Mouse (Mus musculus) layer of hippocampus, postnatal 25 days (tissue): ENCODE results near the gene Kalrn. TPM values are rescaled to one million over a fixed set of nuclear protein-coding genes. Genes with fewer than 3 reads are reported as not detected.

Experiments
- DNase-seq, 2 experiments: peaks; one replicate each; pipeline ENCODE4 v3.0.0; 2022; ENCODE audit warnings: mixed read lengths in 2 of 2, low spot score in 1 of 2; ENCODE audit errors: extremely low spot score in 1 of 2
- total RNA-seq, 2 experiments: library from RNA; stranded (reverse); gene quantifications; 2 replicates each; pipeline ENCODE4 v1.2.3; 2021

Gene Kalrn
- total RNA-seq, 2 experiments from 2014 or later, result 456 to 578 TPM

DNA sequence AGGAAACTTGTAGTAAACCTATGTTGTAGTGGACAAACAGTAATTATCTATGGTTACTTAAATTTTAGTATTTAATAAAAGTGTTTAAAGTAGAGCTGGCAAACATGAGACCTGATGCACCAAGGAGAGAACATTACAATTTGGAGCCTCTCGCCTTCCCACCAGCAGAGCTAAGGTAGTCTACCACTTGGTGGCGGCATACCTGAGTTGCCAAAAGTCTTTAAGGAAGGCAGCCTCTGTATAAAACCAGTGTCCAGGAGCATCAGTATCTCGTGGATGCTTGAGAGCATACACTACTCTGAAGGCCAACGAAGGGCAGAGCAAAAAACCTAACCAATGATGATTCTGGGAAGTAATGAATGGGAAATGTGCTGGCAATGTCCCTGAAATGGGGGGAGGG lies 199.8 kb downstream of the Kalrn start:
- no peak for DNase-seq

DNA sequence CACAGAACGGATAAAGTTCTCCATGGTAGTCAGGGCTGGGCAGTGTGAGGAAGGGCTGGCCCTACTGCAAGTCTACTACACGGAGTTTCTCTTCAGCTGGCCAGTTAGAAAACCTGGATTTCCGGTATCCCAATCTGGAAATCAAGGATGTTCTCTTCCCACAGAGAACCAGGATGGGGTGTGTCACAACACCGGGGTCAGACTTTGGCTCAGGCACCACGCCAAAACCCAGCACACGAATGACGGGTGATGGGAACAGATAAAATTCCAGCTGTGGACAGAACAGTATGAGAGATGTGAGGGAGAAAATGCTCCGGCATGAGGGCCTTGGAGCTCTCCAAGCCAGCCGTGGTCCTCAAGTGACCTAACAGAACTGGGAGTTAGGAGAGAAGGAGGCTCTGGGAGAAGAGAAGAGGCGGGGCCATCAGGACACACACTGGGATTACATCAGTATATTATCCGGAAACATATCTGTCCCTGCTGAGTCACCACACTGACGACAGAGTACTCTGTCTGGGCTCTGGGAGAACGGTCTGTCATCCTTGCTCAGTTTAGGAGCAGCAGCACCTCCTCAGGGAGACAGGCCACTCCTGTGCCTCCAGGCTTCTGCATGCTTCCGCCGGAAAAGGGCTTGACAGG lies 201.1 kb downstream of the Kalrn start:
- DNase-seq, result no peak

DNA sequence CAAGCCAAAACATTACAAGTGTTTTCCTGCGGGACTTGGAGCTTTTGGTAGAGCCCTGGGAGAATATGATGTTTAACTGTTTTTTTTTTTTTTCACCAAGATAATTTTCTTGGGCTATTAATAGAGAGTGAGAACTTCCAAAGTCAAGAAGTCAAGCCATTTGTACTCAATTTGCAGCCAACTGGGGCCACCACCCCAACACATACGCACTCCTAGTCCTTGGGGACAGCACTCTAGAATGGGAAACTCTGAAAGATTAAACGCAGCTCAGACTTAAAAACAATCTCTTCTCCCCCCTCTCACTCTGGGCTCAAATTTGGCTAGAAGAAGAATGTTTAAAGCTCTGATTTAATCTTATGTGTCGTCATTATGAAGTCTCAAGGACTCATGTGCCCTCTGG lies 214.1 kb downstream of the Kalrn start:
- DNase-seq, result no peak

DNA sequence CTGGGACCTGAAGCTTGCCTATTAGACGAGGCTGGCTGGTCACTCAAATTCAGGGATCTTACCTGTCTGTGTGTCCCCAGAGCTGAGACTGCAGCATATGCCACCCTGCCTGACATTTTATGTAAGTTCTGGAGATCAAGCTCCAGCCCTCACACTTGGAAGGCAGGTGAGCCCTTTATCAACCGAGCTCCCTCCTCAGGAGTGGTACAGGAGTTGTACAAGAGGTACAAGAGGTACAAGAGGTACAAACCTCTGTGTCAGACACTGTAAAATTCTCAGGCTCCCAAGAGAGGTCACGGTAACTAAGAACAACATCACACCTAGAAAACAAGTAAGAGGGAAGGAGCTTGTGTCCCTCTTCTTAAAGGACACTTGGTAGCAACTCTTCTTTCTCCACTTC lies 217.8 kb downstream of the Kalrn start:
- no peak for DNase-seq

DNA sequence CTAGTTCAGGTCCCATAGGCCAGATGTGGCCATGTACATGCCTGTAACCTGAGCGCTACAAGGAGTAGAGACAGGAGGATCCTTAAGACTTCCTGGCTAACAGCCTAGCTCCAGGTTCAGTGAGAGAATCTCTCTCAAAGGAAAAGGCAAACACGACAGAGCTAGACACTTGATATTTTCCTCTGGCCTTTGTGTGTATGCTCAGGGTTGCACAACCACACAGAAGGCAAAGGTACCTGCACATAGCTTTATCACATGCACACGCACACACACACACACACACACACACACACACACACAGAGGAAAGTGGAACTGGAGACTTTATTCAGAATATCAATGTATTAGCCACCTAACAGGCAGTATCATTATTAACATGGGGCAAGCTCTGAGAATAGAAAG lies 219.3 kb downstream of the Kalrn start:
- no peak for DNase-seq

DNA sequence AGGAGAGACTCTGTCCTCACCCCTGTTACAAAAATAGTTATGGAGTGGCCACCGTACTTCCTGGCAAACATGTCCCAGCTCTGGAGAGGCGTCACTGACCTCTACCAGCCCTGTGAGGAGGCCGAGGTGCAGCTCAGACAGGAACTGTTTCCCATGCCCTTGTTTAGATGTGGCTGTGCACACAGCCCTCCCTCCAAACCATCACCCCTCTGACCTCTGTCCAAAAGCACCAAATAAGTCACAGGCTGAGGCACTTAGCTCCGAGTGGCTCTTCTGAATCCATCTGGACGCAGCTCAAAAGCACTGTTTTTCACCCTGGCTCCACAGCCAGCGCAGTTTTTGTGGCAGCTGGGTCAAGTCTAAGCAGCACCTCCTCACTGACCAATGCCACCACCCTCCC lies 220.6 kb downstream of the Kalrn start:
- no peak for DNase-seq

DNA sequence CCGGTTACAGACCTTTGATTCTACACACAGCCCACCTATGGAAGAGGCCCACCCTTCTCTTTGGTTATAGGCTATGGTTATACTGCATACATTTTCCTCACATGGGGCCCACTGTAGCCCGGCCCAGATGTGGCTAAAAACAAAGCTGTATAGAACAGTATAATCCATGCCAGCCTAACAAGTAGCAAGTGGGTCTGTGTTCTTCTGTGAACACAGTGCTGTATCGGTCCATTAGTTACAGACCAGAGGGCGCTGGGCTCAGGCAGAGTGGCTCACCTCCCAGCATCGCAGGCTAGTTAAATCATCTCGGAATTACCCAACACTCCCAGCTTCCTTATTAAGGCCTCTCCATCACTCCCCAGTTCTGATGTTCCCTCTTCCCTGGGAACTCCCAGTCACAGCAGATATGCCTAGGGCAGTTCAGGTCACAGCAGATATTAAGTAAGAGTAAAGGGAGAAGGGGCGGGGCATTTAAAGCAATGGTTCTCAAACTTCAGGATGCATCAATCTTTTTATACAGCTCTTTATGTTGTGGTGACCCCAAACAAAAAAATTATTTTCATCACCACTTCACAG lies 221.7 kb downstream of the Kalrn start:
- no peak for DNase-seq

DNA sequence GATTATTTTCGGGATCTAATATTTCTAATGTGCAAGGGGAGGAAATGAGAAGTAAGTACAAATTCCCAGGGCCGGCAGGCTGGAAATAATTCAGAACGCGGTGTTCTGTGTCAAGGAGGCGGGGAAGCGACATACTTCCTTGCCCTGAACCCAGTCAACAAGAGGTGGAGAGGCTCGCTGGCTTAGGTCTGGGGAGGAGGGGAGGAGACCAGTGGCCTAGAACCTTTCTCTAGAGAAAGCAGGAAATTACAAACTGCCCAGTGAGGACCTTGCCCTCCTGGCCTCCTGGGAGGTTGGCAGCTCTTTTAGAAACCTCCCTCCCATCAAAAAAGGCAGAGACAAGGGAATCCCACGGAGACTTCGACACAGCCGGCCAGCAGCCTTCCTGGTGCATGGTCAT lies 225.8 kb downstream of the Kalrn start:
- DNase-seq, result no peak

DNA sequence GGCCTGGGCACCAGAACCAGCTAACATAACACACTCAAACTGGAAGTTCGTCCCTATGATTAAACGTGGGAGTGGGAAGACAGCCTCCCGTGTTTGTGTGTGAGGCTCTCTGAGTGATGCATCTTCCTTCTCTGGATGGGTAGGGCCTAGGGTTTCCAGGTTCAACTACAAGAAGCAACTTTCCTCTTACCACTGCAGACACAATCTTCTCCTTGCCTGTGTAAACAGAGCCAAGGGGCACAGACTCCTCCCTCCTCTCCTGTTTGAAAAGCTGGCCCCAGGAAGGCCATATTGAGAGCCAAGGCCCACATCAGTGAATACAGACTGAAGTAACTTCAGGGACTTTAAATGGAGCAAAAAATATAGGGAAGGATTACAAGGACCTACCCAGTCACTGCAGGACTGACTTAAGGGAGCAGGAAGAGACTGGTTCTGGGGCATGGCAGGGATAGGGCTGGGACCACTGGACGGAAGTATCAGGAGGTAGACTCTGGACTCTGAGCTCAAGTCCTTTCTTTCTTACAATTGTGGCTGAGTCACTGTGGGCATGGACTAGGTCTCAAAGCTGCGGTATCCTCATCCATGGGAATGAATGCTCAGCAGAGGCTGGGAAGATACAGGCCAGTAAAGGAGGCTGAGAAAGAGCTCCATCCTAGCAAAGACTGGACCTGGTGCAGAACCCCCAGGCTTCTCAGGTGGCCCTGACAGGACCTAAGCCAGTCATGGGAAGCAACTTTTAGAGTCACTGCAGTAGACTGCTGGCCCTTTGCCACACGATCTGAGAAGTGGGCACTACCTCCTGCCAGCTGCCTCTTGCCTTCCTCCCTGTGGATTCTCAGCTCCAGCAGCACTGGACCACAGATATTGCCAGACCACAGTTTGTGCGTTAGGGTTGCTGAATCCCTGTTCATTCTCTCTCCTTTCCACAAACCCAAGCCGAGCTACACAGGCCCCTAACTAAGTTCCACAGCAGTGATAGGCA lies 228.1 kb downstream of the Kalrn start:
- no peak for DNase-seq

DNA sequence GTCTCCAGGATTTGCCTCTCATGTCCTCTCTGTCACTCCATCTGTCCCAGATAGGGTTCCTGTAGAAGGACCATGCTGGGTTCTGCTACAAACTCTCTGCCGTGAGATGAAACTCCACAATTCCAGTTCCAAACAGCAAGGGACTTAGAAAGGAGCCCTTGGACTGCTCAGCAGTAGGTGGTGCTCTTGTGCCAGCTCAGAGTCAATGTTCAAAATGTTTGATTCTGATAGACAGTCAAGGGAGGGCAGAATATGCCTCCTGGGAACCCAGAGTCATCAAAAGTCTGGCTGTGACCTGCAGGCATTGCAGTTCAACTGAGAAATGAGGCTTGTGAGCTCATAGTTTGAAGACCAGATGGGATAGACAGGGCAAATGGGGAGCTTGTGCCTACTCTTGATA lies 229.4 kb downstream of the Kalrn start:
- peak in 1 of 2 experiments; percentile 44 for DNase-seq

DNA sequence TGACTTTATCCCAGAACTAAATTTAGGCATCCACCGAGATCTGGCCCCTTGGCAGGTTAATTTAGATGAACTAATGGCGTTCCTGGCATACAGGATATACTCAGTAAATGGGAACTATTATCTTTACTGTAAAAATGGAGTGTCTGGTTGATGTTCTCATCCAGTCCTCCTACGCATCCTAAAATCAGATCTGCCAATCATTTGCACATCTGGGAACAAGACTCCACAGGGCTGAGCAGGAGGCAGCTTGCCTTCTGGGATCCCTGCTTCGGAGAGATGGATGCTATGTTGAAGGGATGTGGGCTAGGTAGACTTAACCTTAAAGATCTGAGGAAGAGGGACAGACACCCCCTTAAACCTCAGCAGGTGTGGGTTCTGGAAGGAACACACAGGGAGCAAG lies 230.2 kb downstream of the Kalrn start:
- DNase-seq, result no peak

DNA sequence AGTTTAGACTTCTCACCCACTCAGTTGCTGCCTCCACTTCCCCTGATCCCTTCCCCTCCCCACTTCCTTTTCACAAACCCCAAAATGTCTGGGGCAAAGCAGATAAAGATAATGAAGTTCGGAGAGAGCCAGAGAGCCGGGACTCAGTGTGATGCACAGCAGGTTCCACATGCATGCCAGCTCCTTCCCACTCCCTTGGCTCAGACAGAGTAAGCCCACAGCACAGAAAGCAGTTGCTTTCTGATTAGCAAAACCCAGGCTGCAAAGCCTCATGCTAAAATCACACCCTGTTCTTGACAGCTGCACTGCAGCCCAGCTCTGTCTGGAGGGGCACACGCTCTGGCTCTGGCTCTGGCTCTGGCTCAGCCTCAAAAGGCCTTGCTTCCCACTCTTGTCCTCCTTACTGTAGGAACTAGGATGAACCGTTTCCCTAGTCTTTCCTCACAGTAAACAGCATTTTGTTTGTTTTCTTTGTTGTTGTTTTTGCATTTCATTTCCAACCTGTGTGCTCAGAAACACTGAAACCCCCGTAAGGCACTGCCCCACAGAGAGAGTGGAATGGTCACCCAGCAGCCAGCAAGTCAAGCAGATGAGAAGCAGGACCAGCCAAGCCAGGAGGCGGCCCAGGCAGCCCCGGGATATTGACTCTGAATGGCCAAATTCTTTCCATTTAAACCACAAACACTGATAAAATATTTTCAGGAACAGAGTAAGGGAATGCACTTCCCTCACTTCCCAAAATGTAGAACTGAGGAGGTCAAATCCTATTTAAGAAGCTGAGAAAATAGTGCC lies 230.8 kb downstream of the Kalrn start:
- DNase-seq, result peak; percentile 40 to 44

DNA sequence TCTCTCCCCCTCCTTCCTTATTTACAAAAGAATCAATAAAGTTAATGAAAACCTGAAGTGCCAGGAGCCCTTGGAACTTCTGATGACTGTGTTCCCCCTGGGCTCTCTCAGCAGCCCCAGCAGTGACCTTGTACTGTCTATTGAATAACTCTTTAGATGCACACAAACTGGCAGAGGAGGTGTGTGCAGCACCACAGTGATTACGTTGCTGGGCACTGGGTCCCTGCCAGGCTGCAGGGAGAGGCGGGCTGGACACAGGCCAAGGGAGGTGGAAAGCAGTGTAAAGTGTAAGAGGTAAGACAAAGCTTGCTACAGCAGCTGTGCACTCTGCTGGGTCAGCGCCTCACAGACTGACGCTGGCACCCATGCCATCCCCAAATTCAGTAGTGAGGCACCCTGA lies 238.4 kb downstream of the Kalrn start:
- no peak for DNase-seq

DNA sequence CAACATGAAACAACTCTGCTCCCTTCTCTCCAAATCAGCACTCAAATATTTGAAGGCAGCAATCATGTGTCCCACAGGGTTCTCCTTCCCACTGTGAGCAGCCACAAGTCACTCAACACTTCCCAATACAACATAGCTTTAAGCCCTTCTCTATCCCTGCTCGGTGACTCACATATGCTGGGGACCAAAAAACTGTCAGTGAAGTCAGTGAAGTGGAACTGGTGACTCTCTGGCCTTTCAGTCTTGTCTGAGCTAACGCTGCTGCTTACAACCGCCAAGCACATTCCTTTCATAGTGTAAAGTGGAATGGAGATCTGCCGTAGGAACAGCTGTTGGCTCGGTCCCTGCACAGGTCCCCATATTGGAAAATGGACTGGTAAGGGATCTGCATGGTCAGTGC lies 241.7 kb downstream of the Kalrn start:
- no peak for DNase-seq

DNA sequence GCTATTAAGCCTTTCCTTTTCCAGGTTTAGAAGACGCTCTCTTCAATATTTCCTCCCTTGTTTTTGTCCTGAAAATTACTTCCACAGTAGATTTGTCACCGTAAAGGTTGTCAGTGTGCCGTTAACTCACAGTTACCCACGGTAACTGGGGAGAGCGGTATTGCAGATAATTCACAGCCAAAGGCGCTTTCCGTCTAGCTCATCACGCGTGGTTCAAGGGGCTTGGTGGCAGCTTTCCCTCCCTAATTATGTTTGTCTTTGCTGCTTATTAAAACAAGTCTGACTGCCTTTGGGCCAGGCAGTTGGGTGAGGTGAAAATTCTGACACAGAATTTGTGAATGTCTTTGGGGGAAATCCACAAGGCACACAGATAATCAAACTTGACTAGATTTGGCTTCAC lies 243.5 kb downstream of the Kalrn start:
- DNase-seq, result no peak

DNA sequence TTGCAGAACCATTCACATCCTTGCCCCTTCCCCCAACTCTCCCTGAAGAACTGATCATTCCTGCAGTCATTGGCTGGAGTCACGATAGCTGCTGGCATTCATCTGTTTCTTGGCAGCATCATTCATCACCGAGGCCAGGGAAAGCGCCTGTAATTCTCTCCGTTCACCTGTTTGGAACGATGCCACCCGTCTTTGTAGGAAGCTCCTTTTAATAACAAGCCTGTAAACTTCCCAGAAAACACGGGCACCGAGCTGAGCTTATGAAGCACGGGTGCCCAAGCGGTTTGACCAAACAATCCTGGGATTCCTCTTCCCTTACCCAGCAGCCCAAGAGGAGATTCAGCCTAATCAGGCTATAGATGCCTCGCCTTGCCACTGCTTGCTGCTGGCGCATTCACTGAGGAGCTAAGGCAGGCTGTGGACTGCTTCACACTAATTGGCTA lies 243.9 kb downstream of the Kalrn start:
- no peak for DNase-seq

DNA sequence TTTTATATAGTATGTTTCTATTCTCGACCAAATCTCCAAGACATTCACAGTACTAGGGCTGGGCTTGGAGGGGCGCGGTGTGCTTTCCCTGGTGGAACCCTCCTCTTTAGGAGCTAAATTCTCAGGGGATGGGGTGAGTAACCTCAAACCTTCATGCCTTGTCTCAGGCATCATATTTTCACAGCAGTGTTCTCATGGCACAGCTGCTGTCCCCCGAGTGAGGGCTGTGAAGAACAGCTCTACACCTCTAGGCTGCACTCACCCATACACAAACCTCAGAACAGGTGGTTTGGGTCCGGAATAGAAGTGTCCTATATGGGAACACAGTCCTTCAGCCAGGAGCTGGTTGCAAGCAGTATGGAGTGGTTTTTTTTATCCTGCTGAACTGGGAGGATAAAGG lies 245.4 kb downstream of the Kalrn start:
- DNase-seq, result no peak

DNA sequence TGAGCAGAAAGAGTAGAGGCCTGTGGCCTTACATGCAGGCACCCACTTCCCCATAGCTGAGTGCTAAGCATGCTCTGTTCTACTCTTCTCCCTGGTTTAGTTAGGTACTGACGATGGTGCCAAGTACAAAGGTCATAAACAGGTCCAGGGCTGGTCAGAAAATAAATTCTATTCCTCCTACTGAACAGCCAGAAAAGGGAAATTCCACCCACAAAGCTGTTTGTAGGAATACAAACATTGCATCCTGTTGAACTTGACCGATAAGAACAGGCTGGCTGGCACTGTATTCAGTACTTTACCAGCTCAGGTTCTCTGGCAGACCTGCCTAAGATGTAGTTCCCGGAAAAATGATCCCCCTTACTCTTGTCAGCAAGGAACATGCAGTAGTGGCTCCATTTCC lies 247.5 kb downstream of the Kalrn start:
- no peak for DNase-seq

DNA sequence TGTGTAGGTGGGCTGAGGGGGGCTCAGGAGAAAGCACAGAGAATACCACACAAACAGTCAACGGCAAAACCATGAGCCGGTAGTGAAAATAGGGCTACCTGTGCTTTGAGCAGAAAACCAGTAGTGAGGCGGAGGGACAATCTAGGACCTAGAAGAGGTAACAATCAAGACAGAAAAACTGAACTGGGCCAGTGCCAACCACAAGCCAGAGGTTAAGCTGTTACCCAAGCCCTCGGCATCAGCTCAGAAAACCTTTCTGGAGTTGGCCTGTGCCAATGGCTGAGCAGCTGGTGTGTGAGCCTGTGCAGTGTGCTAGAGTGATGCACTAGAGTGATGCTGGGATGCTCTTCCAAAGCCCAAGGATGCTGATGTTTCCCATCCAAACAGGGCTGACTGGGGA lies 248.2 kb downstream of the Kalrn start:
- DNase-seq, result no peak

DNA sequence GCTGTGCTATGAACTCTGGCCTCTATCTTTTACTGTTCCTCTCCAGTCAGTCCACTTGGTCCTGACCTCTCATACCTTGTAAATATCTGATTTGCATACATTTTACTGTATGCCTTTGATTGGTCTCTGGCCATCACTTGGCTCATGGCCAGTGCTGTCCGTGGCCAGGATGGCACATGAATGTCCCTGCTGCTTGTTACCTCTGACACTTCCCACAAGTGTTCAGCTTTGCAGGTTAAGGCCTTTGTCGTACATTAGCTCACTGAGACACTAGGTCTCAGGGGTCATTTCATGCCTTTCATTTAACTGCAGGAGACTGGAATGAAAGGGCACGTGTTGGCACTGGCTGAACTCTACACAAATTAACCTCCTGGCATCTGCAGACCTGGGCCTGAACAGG lies 248.6 kb downstream of the Kalrn start:
- no peak for DNase-seq

DNA sequence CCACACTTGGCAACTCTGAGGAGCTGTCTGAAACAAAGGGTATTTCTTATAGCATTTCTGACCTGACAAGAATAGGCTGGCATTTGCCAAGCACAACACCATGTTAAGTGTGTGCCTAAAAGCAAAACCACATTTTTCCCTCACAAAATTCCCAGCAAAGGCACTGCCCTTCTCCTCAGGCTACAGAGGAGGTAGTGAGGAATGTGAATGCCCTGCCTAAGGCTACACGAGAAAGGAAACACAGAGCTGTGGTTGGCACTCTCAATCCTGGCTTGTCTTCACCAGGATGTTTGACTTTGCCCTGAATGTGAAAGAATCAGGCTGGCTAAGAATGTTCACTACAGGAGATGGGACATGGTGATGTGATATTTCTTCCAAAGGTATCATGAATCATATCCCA lies 249.8 kb downstream of the Kalrn start:
- no peak for DNase-seq
